Comparison of ENCODE assay signal across 9 mouse cellular contexts in the genomic region with DNA sequence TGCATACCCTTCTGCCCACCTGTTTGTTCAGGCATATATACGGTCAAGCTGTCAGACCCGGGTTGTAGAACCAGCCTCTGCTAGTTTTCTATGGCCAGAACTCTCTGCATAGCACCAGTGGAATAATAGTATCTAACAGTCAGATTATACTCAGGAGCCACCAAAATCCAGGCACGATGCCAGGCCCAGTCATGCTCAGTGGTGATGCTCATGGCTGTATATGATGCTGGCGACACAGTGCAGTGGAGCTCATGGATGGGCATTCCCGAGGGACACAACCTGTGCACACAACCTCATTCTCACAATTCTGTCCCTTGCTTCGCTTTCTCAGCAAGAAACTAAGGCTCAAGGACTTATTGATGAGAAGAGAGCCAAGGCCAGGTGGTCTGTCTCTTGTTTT.
DNase-seq lines count a peak whose midpoint lies in the region.
"Had no signal": no experiment of that assay in that cellular context is flagged by ENCODE, and none has a peak within 500 bp of the region (broad histone marks: within the 10 kb centered on the region; RNA-seq: fewer than 3 reads in every experiment).

No protein-coding gene starts in this region.

- peak; percentile 27 for DNase-seq in embryo, embryonic 11 days
- no peak for DNase-seq in embryo, embryonic 10.5 days (ENCODE audit: low spot score)
- DNase-seq in kidney, postnatal 10 days, result peak; percentile 46
- no peak for DNase-seq in kidney, adult 11 months
- peak; percentile 29 to 30 for DNase-seq in right cerebral cortex, adult 2 months (ENCODE audit: low spot score in 2 of 2)
- no peak for DNase-seq in right cerebral cortex, postnatal 25 days
- no peak for DNase-seq in ovary, adult 18-20 months (ENCODE audit: low spot score)
- DNase-seq: lung, adult 18-20 months; thymus, postnatal 36 days had no signal

Comparison
In these comparisons a context has a peak if more than half of its experiments do, and no peak if none do; other contexts are left out.
1. DNase-seq: peak in embryo, embryonic 11 days (single experiment), kidney, postnatal 10 days (single experiment) and right cerebral cortex, adult 2 months (2 of 2); none in embryo, embryonic 10.5 days (single experiment), kidney, adult 11 months (single experiment), right cerebral cortex, postnatal 25 days (single experiment) and ovary, adult 18-20 months (single experiment).